Mouse (Mus musculus): ENCODE data around the gene Tmem125. TPM values are rescaled to one million over a fixed set of nuclear protein-coding genes. Genes with fewer than 3 reads are reported as not detected.

Tmem125 gene
- polyA plus RNA-seq, 2 experiments, result 6.0 to 11.1 TPM

DNA sequence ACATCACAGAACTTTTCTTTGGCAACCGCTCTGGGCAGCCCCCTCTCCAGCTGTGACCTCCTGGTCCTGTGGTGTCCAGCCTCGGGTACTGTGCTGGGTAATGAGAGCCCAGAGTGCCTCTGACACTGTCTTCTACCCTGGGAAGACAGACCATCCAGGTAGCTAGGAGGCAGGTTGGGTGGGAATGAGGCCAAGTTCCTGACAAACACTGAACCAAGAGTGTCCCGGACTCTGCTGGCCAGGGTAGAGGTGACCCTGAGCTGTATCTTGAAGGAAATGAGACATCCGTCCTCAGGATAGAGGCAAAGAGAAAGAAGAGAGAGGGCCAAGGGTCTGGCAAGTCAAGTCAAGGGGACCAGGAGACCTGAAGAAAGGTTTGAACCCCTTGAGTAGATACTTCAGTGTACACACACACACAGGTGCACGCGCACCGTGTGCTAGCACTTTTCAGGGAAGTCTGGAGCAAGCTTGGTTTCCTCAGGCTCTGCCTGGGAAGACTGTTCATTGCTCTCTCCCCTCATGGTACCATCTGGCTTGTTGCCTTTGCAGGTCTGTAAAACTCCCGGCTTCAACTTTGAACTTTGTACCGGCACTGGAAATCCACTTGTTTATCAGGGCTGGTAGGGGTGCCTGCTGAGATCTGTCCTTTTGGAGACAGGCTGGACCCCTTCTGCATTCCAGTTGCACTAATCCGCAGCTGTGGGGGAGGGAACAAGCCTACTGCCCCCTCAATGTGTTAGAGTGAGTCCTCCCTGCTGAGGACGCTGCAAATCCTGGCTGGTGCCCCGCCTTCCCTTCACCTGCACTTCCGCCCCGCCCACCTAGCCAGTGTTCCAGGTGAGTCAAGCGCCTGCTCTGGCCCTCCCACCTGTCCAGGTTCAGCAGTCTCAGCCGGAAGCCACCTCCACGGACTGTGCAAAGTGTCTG, 17.2 kb downstream of the Tmem125 start, which contains the start of gene 2610528J11Rik:
TSS of gene 2610528J11Rik (plus strand) at position 592 of the 927 bp plus-strand sequence.
- Histone ChIP-seq H3K36me3 (ENCODE audit: control insufficient read depth, insufficient read depth, low read length) (no peaks in the 10 kb centered on the region), H3K27me3 (ENCODE audit: control insufficient read depth, insufficient read depth, low read length) (no peaks in the 10 kb centered on the region), H3K27ac (replicated peaks; ENCODE audit: low read depth, low read length) (no peak within 1 kb of the TSS), H3K9me3 (ENCODE audit: control insufficient read depth, low read length) (no peaks in the 10 kb centered on the region), H3K4me1 (ENCODE audit: control insufficient read depth, insufficient read depth, low read length) (no peaks in the 10 kb centered on the region), H3K4me3 (replicated peaks; ENCODE audit: low read length) (no peak within 1 kb of the TSS), H3K9ac (ENCODE audit: low read depth, low read length, severe bottlenecking) (no peak within 1 kb of the TSS), H3K4me2 (replicated peaks; ENCODE audit: low read depth, low read length, severe bottlenecking) (no peak within 1 kb of the TSS)
- no peak for TF ChIP-seq POLR2A (IDR thresholded peaks at IDR 0.05; ENCODE audit: borderline replicate concordance, extremely low read depth, insufficient read depth, insufficient read length)
- no peak for ATAC-seq (ENCODE audit: low FRiP score, low read depth)
- DNase-seq (ENCODE audit: low spot score), result no peak
- WGBS, result 39% methylated on average over 17 of the region's 17 CpGs

DNA sequence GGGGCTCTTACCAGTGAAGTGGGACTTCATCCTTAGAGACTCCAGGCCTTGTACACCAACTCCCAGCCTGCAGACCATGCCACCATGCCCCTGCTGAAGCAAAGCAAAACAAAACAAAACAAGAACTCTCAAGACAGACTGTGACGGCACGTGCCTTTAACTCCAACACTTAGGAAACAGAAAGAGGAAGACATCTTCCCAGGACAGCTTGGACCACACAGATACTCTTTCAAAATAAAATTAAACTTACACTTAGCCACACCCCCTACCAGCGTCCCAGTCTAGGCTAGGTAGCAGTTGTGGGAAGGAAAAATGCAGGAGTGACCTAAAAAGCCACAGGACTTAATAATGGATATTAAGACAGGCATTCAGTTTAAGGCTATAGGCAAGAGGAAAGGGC, 18.1 kb downstream of the Tmem125 start:
- no peak overlapping the region for H3K4me3 ChIP-seq (replicated peaks; ENCODE audit: low read length)

DNA sequence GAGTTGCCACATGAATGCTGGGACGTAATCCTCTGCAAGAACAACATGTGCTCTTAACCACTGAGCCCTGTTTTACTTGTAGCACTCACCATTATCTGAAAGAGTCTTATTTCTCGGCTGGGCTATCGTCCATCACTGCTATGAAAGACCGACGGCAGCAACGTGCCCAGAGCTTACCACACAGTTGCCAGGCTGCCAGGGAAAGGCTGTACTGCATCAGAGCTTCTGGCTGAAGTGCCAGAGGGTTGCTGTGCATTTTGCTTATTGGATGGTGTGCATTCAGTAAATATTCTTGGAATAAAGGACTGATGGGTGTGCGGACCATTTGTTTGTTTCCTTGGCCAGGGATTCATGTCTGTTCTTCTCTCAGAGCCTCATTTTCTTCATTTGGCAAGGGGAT, 19.9 kb downstream of the Tmem125 start:
- H3K27ac ChIP-seq (replicated peaks; ENCODE audit: low read depth, low read length), result no peak overlapping the region
- DNase-seq (ENCODE audit: low spot score), result no peak
- no peak for TF ChIP-seq POLR2A (IDR thresholded peaks at IDR 0.05; ENCODE audit: borderline replicate concordance, extremely low read depth, insufficient read depth, insufficient read length)
- H3K4me2 ChIP-seq (replicated peaks; ENCODE audit: low read depth, low read length, severe bottlenecking), result no peak overlapping the region
- no peak overlapping the region for H3K9ac ChIP-seq (ENCODE audit: low read depth, low read length, severe bottlenecking)
- H3K9me3 ChIP-seq (ENCODE audit: control insufficient read depth, low read length), result no peaks in the 10 kb centered on the region
- H3K4me1 ChIP-seq (ENCODE audit: control insufficient read depth, insufficient read depth, low read length), result no peaks in the 10 kb centered on the region
- H3K36me3 ChIP-seq (ENCODE audit: control insufficient read depth, insufficient read depth, low read length), result no peaks in the 10 kb centered on the region
- no peak for ATAC-seq (ENCODE audit: low FRiP score, low read depth)
- H3K27me3 ChIP-seq (ENCODE audit: control insufficient read depth, insufficient read depth, low read length), result no peaks in the 10 kb centered on the region
- WGBS, result 70% methylated on average over 7 of the region's 7 CpGs
- no peak overlapping the region for H3K4me3 ChIP-seq (replicated peaks; ENCODE audit: low read length)

More for the DNA sequence above, 18.1 kb downstream of the Tmem125 start:
- H3K36me3 ChIP-seq (ENCODE audit: control insufficient read depth, insufficient read depth, low read length), result no peaks in the 10 kb centered on the region
- no peak overlapping the region for H3K27ac ChIP-seq (replicated peaks; ENCODE audit: low read depth, low read length)
- no peak for TF ChIP-seq POLR2A (IDR thresholded peaks at IDR 0.05; ENCODE audit: borderline replicate concordance, extremely low read depth, insufficient read depth, insufficient read length)
- ATAC-seq (ENCODE audit: low FRiP score, low read depth) (no peak), DNase-seq (ENCODE audit: low spot score) (no peak)
- H3K4me1 ChIP-seq (ENCODE audit: control insufficient read depth, insufficient read depth, low read length), result no peaks in the 10 kb centered on the region
- no peak overlapping the region for H3K4me2 ChIP-seq (replicated peaks; ENCODE audit: low read depth, low read length, severe bottlenecking)
- no peak overlapping the region for H3K9ac ChIP-seq (ENCODE audit: low read depth, low read length, severe bottlenecking)
- WGBS, result 73% methylated on average over 3 of the region's 3 CpGs
- H3K9me3 ChIP-seq (ENCODE audit: control insufficient read depth, low read length), result no peaks in the 10 kb centered on the region
- H3K27me3 ChIP-seq (ENCODE audit: control insufficient read depth, insufficient read depth, low read length), result no peaks in the 10 kb centered on the region

DNA sequence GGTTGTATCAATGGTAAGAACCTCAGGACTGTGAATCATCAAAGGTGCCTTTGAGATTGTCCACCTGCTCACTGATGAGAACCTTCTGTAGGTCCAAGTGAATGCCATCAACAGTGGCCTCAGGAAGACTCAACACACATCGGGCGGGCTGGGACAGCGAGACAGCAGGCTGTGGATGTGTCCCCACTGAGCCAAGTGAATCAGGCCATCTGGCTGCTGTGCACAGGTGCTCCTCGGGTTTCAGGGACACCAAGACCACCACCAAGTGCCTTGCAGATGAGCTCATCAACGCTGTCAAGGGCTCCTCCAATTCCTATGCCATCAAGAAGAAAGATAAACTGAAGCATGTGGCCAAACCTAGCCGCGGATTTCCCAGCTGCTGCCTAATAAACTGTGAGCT, 21.6 kb downstream of the Tmem125 start:
- no peaks in the 10 kb centered on the region for H3K9me3 ChIP-seq (ENCODE audit: control insufficient read depth, low read length)
- H3K9ac ChIP-seq (ENCODE audit: low read depth, low read length, severe bottlenecking), result no peak overlapping the region
- H3K27me3 ChIP-seq (ENCODE audit: control insufficient read depth, insufficient read depth, low read length), result no peaks in the 10 kb centered on the region; the same call in 1 of the 2 replicates
- H3K36me3 ChIP-seq (ENCODE audit: control insufficient read depth, insufficient read depth, low read length), result no peaks in the 10 kb centered on the region
- DNase-seq (ENCODE audit: low spot score) (no peak), ATAC-seq (ENCODE audit: low FRiP score, low read depth) (peak; percentile 39; the same call in 1 of the 2 replicates)
- 74% methylated on average over 7 of the region's 7 CpGs for WGBS
- no peak for TF ChIP-seq POLR2A (IDR thresholded peaks at IDR 0.05; ENCODE audit: borderline replicate concordance, extremely low read depth, insufficient read depth, insufficient read length)
- H3K4me2 ChIP-seq (replicated peaks; ENCODE audit: low read depth, low read length, severe bottlenecking), result no peak overlapping the region
- H3K4me1 ChIP-seq (ENCODE audit: control insufficient read depth, insufficient read depth, low read length), result no peaks in the 10 kb centered on the region
- no peak overlapping the region for H3K4me3 ChIP-seq (replicated peaks; ENCODE audit: low read length)
- H3K27ac ChIP-seq (replicated peaks; ENCODE audit: low read depth, low read length), result no peak overlapping the region

DNA sequence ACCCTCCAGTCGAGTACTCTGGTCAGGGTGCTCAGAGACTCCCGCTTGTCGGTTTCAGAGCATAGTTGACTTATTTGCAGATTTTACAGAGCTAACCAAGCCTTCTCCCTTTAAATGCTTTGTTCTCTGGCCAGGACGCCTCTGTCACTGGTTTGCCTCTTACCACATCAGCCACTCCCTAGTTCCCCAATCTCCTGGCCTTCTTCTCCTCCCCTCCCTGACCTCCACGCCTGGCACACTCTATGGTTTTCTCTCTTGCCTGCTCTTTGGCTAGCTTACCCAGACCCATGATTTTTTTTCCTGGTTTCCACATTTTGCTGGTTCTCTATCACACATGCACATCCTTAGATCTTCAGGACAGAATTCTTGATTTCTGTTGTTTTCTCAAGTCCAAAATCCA, 25.6 kb downstream of the Tmem125 start:
- DNase-seq (ENCODE audit: low spot score), result no peak

More for the DNA sequence above, 25.6 kb downstream of the Tmem125 start:
- 69% methylated on average over 5 of the region's 5 CpGs for whole genome bisulfite sequencing
- Histone ChIP-seq H3K27me3 (ENCODE audit: control insufficient read depth, insufficient read depth, low read length) (no peaks in the 10 kb centered on the region; the same call in 1 of the 2 replicates), H3K9me3 (ENCODE audit: control insufficient read depth, low read length) (no peaks in the 10 kb centered on the region), H3K4me1 (ENCODE audit: control insufficient read depth, insufficient read depth, low read length) (no peaks in the 10 kb centered on the region), H3K27ac (replicated peaks; ENCODE audit: low read depth, low read length) (no peak overlapping the region), H3K4me3 (replicated peaks; ENCODE audit: low read length) (no peak overlapping the region), H3K9ac (ENCODE audit: low read depth, low read length, severe bottlenecking) (no peak overlapping the region), H3K4me2 (replicated peaks; ENCODE audit: low read depth, low read length, severe bottlenecking) (no peak overlapping the region), H3K36me3 (ENCODE audit: control insufficient read depth, insufficient read depth, low read length) (no peaks in the 10 kb centered on the region)
- no peak for TF ChIP-seq POLR2A (IDR thresholded peaks at IDR 0.05; ENCODE audit: borderline replicate concordance, extremely low read depth, insufficient read depth, insufficient read length)
- ATAC-seq (ENCODE audit: low FRiP score, low read depth), result no peak

Measured in limb, embryonic 14.5 days (tissue).